Mouse (Mus musculus): ENCODE measurements around the gene Cdt1. TPM values are rescaled to one million over a fixed set of nuclear protein-coding genes. Genes with fewer than 3 reads are reported as not detected.

Cdt1 gene
- total RNA-seq, 2 experiments from 2014 or later, result 65.8 to 77.8 TPM

- no peak for ATAC-seq (replicated peaks; ENCODE audit: low FRiP score, poor library complexity, severe bottlenecking)
Observed at GRCm38 (mm10) chr8:122604640-122605039, 36.8 kb downstream of the Cdt1 start.

- no peak for ATAC-seq (replicated peaks; ENCODE audit: low FRiP score, poor library complexity, severe bottlenecking)
Observed at GRCm38 (mm10) chr8:122605367-122605766, 37.6 kb downstream of the Cdt1 start.

GRCm38 (mm10) chr8:122606810-122607209 is 39.0 kb downstream of the Cdt1 start:
- ATAC-seq (replicated peaks; ENCODE audit: low FRiP score, poor library complexity, severe bottlenecking), result no peak

- no peak for ATAC-seq (replicated peaks; ENCODE audit: low FRiP score, poor library complexity, severe bottlenecking)
Observed at GRCm38 (mm10) chr8:122610209-122610608, 42.4 kb downstream of the Cdt1 start.

GRCm38 (mm10) chr8:122610612-122611277 is 42.9 kb downstream of the Cdt1 start:
- peak; percentile 23 for ATAC-seq (replicated peaks; ENCODE audit: low FRiP score, poor library complexity, severe bottlenecking)

- peak; percentile 93 for ATAC-seq (replicated peaks; ENCODE audit: low FRiP score, poor library complexity, severe bottlenecking)
Observed at GRCm38 (mm10) chr8:122611295-122612133, 43.7 kb downstream of the Cdt1 start, which contains the start of the genes Galns and Trappc2l. TSS of gene Galns (minus strand) at chr8:122611463. TSS of gene Trappc2l (plus strand) at chr8:122611640.

- ATAC-seq (replicated peaks; ENCODE audit: low FRiP score, poor library complexity, severe bottlenecking), result no peak
Observed at GRCm38 (mm10) chr8:122616181-122616905, 48.5 kb downstream of the Cdt1 start.

GRCm38 (mm10) chr8:122617947-122618546 is 50.2 kb downstream of the Cdt1 start:
- ATAC-seq (replicated peaks; ENCODE audit: low FRiP score, poor library complexity, severe bottlenecking), result peak; percentile 53

- peak; percentile 84 for ATAC-seq (replicated peaks; ENCODE audit: low FRiP score, poor library complexity, severe bottlenecking)
Observed at GRCm38 (mm10) chr8:122618660-122619378, 51.0 kb downstream of the Cdt1 start.

GRCm38 (mm10) chr8:122620446-122620845 is 52.6 kb downstream of the Cdt1 start:
- ATAC-seq (replicated peaks; ENCODE audit: low FRiP score, poor library complexity, severe bottlenecking), result no peak

GRCm38 (mm10) chr8:122622727-122623126 is 54.9 kb downstream of the Cdt1 start, which contains the start of gene Pabpn1l:
TSS of gene Pabpn1l (minus strand) at chr8:122622739.
- no peak for ATAC-seq (replicated peaks; ENCODE audit: low FRiP score, poor library complexity, severe bottlenecking)

Other genes starting within 250 kb of the Cdt1 start
- gene Trhr2, start 207.3 kb upstream of the Cdt1 start, total RNA-seq (2015; ENCODE audit: low replicate concordance), result not detected in 2 replicates
- not detected in 2 replicates for gene Trhr2, start 207.3 kb upstream of the Cdt1 start, total RNA-seq (2017; ENCODE audit: low replicate concordance)
- gene Zc3h18, start 191.4 kb upstream of the Cdt1 start, total RNA-seq (2015; ENCODE audit: low replicate concordance), result 32.3 and 32.8 TPM in 2 replicates
- 57.9 and 58.0 TPM in 2 replicates for gene Zc3h18, start 191.4 kb upstream of the Cdt1 start, total RNA-seq (2017; ENCODE audit: low replicate concordance)
- not detected in 2 replicates for gene Il17c, start 146.0 kb upstream of the Cdt1 start, total RNA-seq (2015; ENCODE audit: low replicate concordance)
- gene Il17c, start 146.0 kb upstream of the Cdt1 start, total RNA-seq (2017; ENCODE audit: low replicate concordance), result not detected in 2 replicates
- gene Cyba, start 135.1 kb upstream of the Cdt1 start, total RNA-seq (2015; ENCODE audit: low replicate concordance), result 73.9 and 89.3 TPM in 2 replicates
- 35.7 TPM in 2 replicates for gene Cyba, start 135.1 kb upstream of the Cdt1 start, total RNA-seq (2017; ENCODE audit: low replicate concordance)
- gene Mvd, start 124.6 kb upstream of the Cdt1 start, total RNA-seq (2015; ENCODE audit: low replicate concordance), result not detected in 2 replicates
- gene Mvd, start 124.6 kb upstream of the Cdt1 start, total RNA-seq (2017; ENCODE audit: low replicate concordance), result 1.8 and 2.1 TPM in 2 replicates
- not detected in 2 replicates for gene Snai3, start 107.3 kb upstream of the Cdt1 start, total RNA-seq (2015; ENCODE audit: low replicate concordance)
- gene Snai3, start 107.3 kb upstream of the Cdt1 start, total RNA-seq (2017; ENCODE audit: low replicate concordance), result not detected in 2 replicates
- gene Rnf166, start 92.0 kb upstream of the Cdt1 start, total RNA-seq (2015; ENCODE audit: low replicate concordance), result 15.5 and 20.9 TPM in 2 replicates
- gene Rnf166, start 92.0 kb upstream of the Cdt1 start, total RNA-seq (2017; ENCODE audit: low replicate concordance), result 6.8 and 12.5 TPM in 2 replicates
- gene Ctu2, start 91.9 kb upstream of the Cdt1 start, total RNA-seq (2015; ENCODE audit: low replicate concordance), result 7.1 and 9.7 TPM in 2 replicates
- gene Ctu2, start 91.9 kb upstream of the Cdt1 start, total RNA-seq (2017; ENCODE audit: low replicate concordance), result 0.23 and 0.51 TPM in 2 replicates
- 32.1 and 43.2 TPM in 2 replicates for gene Piezo1, start 16.7 kb upstream of the Cdt1 start, total RNA-seq (2015; ENCODE audit: low replicate concordance)
- 31.8 and 52.9 TPM in 2 replicates for gene Piezo1, start 16.7 kb upstream of the Cdt1 start, total RNA-seq (2017; ENCODE audit: low replicate concordance)
- 39.4 and 53.7 TPM in 2 replicates for gene Aprt, start 8.9 kb downstream of the Cdt1 start, total RNA-seq (2015; ENCODE audit: low replicate concordance)
- gene Aprt, start 8.9 kb downstream of the Cdt1 start, total RNA-seq (2017; ENCODE audit: low replicate concordance), result 12.3 and 15.5 TPM in 2 replicates
- 4.6 and 24.5 TPM in 2 replicates for gene Galns, start 43.4 kb downstream of the Cdt1 start, total RNA-seq (2015; ENCODE audit: low replicate concordance)
- gene Galns, start 43.4 kb downstream of the Cdt1 start, total RNA-seq (2017; ENCODE audit: low replicate concordance), result 4.2 and 5.0 TPM in 2 replicates
- gene Trappc2l, start 43.6 kb downstream of the Cdt1 start, total RNA-seq (2015; ENCODE audit: low replicate concordance), result 18.0 and 43.2 TPM in 2 replicates
- 1.8 and 5.9 TPM in 2 replicates for gene Trappc2l, start 43.6 kb downstream of the Cdt1 start, total RNA-seq (2017; ENCODE audit: low replicate concordance)
- not detected in 2 replicates for gene Pabpn1l, start 54.7 kb downstream of the Cdt1 start, total RNA-seq (2015; ENCODE audit: low replicate concordance)
- not detected in 2 replicates for gene Pabpn1l, start 54.7 kb downstream of the Cdt1 start, total RNA-seq (2017; ENCODE audit: low replicate concordance)
- 4.0 and 16.8 TPM in 2 replicates for gene Cbfa2t3, start 131.1 kb downstream of the Cdt1 start, total RNA-seq (2015; ENCODE audit: low replicate concordance)
- gene Cbfa2t3, start 131.1 kb downstream of the Cdt1 start, total RNA-seq (2017; ENCODE audit: low replicate concordance), result 1.5 and 7.6 TPM in 2 replicates
- 1.4 and 1.7 TPM in 2 replicates for gene Acsf3, start 207.5 kb downstream of the Cdt1 start, total RNA-seq (2015; ENCODE audit: low replicate concordance)
- gene Acsf3, start 207.5 kb downstream of the Cdt1 start, total RNA-seq (2017; ENCODE audit: low replicate concordance), result 1.2 and 2.3 TPM in 2 replicates